Mouse (Mus musculus) G1E (cell line): ENCODE results near the gene Psmb7. TPM values are rescaled to one million over a fixed set of nuclear protein-coding genes. Genes with fewer than 3 reads are reported as not detected.
A peak's percentile ranks its signal among the peaks of the same experiment; 100 is the strongest.

Experiments used
- ATAC-seq: 2 replicates; pipeline ENCODE4 v1.8.0; 2016; ENCODE audit warnings: mild to moderate bottlenecking; ENCODE audit not compliant: insufficient number of reproducible peaks, poor library complexity, low FRiP score, severe bottlenecking; ENCODE audit errors: extremely low read depth
- DNase-seq: peaks from one replicate; pipeline ENCODE4 v3.0.0; 2012; ENCODE audit warnings: low spot score
- H3K27me3 ChIP-seq: 2 replicates; pipeline ENCODE4 v1.6.1; 2012; ENCODE audit warnings: mild to moderate bottlenecking, low read length, inconsistent platforms; ENCODE audit not compliant: insufficient read depth
- H3K36me3 ChIP-seq: replicated peaks from 2 replicates; pipeline ENCODE3; 2012; ENCODE audit warnings: mild to moderate bottlenecking, inconsistent platforms
- H3K4me1 ChIP-seq: 2 replicates; pipeline ENCODE4 v1.6.1; 2012; ENCODE audit warnings: low read depth, low read length, inconsistent platforms, mixed read lengths; ENCODE audit not compliant: insufficient read depth
- H3K4me3 ChIP-seq: 2 replicates; pipeline ENCODE4 v1.5.1; 2012; ENCODE audit warnings: low read depth, mild to moderate bottlenecking, inconsistent platforms, low read length, moderate library complexity, mixed read lengths
- H3K9me3 ChIP-seq: replicated peaks from 2 replicates; pipeline ENCODE4 v1.6.1; 2012; ENCODE audit warnings: inconsistent platforms
- CTCF ChIP-seq: IDR thresholded peaks from 2 replicates; pipeline ENCODE4 v1.5.1; 2012; ENCODE audit warnings: low read depth, low read length, inconsistent platforms, mixed read lengths
- GATA1 ChIP-seq: IDR thresholded peaks from 2 replicates; pipeline ENCODE4 v1.6.1; 2012; ENCODE audit warnings: borderline replicate concordance, low read length, inconsistent platforms, mixed read lengths
- GATA2 ChIP-seq: IDR thresholded peaks from 2 replicates; pipeline ENCODE4 v1.6.1; 2012; ENCODE audit warnings: low read depth, low read length, inconsistent platforms, borderline replicate concordance
- POLR2AphosphoS5 ChIP-seq: IDR thresholded peaks from 2 replicates; pipeline ENCODE4 v1.6.1; 2012; ENCODE audit warnings: low read depth, low read length, inconsistent platforms; ENCODE audit not compliant: insufficient replicate concordance
- TAL1 ChIP-seq: conservative IDR thresholded peaks from 2 replicates; pipeline ENCODE4 v1.6.1; 2012; ENCODE audit warnings: low read depth, low read length, inconsistent platforms, mixed read lengths
- polyA plus RNA-seq: library from polyadenylated mRNA; stranded (reverse); fragments of >175 nt; gene quantifications from 2 replicates; pipeline ENCODE4 v1.2.3, GENCODE M21; 2012
- total RNA-seq, 2 experiments: library from RNA; stranded (forward) in 1 of 2; stranded (reverse) in 1 of 2; fragments of 200-1000 nt in 1 of 2; fragments of >200 nt in 1 of 2; fragmentation: Nextera tagmentation in 1 of 2; gene quantifications; 2 replicates each; pipeline ENCODE4 v1.2.3; 2014 to 2017

The Psmb7 gene
- total RNA-seq (2014; fragmentation: Nextera tagmentation) (114 and 124 TPM in 2 replicates), total RNA-seq (2017) (261 and 281 TPM in 2 replicates), polyA plus RNA-seq (12.3 and 15.2 TPM in 2 replicates)

DNA sequence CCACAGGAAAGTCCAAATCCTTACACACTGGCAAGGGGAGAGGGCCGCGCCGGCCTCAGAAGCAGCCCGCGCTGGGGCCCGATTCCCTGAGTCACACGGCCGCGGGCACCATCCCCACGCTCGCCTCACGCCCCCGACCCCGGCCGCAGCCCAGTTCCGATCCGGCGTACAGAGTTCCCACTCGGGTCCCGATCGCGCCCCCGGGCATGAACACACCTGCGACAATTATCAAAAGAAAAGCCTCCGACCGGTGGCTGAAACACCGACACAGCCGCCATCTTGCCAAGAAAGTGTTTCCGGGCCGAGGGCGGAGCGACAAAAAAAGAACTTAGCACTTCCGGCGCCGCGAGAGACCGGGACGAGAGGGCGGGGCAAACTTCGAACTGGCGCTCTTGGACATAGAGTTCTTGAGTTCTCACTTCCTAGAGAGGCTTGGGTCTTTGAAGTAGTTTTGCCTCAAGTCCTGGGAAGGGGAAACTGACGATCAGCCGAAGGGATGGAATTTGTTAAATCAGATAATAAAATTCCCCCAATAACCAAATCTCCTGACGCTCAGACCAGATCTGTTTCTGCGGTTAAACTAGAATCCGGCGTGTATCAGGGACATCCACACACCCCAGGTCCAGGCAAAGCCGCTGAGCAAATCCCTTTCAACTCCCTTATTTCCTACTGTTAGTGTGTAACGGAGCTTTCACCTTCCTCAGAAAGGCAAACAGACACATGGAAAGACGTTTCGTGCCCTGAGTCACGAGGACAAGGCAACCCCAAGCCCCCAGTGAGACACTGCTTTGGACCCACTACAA lies at the start of gene Psmb7:
Psmb7 (minus strand) TSS at position 463 of the 803 bp plus-strand sequence.
- H3K4me1 ChIP-seq: peaks cover 20% of the 10 kb centered on the region
- DNase-seq (peak; percentile 77), ATAC-seq (peak; percentile 81)
- peaks cover 33% of the 10 kb centered on the region for H3K36me3 ChIP-seq
- H3K9me3 ChIP-seq: peaks cover 6% of the 10 kb centered on the region
- H3K4me3 ChIP-seq: peak within 1 kb of the TSS; percentile 84
- peaks cover 5% of the 10 kb centered on the region for H3K27me3 ChIP-seq
- TF ChIP-seq GATA2 (no peak), CTCF (no peak), GATA1 (no peak), TAL1 (no peak), POLR2AphosphoS5 (no peak)

DNA sequence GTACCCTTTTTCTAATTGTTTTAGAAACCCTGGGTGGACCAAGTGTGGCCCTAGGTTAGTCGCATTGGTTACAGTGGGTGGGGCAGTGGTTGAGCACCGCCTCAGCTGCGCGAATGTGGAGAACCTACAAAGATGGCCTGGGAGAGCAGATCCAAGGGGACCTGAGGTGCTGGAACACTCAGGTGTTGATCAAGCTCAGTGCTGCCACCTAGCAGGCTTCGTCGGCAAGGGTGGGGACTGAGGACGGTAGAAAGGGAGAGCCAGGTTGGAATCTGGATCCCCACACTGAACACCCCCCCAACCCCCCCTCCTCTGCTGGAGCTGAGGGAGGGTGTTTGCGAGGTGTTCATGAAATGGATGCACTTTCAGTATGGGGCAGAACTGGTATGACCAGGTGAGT lies 47.7 kb upstream of the Psmb7 start:
- H3K4me3 ChIP-seq: no peak overlapping the region
- H3K9me3 ChIP-seq: no peaks in the 10 kb centered on the region
- no peak for ATAC-seq
- H3K27me3 ChIP-seq: peaks cover 84% of the 10 kb centered on the region
- H3K36me3 ChIP-seq: no peaks in the 10 kb centered on the region
- peaks cover 5% of the 10 kb centered on the region; the same call in 1 of the 2 replicates for H3K4me1 ChIP-seq
- peak; percentile 15 for DNase-seq
- no peak for TF ChIP-seq CTCF
- TF ChIP-seq POLR2AphosphoS5: no peak
- TF ChIP-seq GATA1: no peak
- TF ChIP-seq TAL1: no peak
- no peak for TF ChIP-seq GATA2

DNA sequence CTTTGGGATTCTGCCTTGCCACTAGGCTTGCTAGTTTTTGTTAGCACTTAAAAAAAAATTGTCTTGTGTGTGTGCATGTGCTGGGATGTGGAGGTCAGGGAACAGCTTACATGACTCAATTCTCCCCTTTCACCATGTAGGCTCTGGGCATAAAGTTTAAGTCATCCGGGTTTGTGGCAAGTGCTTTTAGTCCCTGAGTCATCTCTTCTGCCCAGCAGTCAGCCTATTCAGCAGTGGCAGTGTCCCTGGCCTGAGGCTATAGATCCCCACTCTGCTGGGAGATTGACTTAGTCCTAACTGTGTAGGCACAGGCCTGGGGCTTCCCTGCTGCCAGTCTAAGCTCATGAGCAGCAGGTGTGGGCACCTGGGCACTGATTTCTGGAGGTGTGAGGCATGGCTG lies 46.0 kb upstream of the Psmb7 start:
- H3K9me3 ChIP-seq: no peaks in the 10 kb centered on the region
- no peak for TF ChIP-seq TAL1
- TF ChIP-seq GATA2: no peak
- no peak for TF ChIP-seq POLR2AphosphoS5
- peaks cover 5% of the 10 kb centered on the region; the same call in 1 of the 2 replicates for H3K4me1 ChIP-seq
- ATAC-seq (no peak), DNase-seq (no peak)
- no peak overlapping the region for H3K4me3 ChIP-seq
- H3K36me3 ChIP-seq: no peaks in the 10 kb centered on the region
- H3K27me3 ChIP-seq: peaks cover 82% of the 10 kb centered on the region

- Histone ChIP-seq H3K9me3 (no peaks in the 10 kb centered on the region), H3K4me3 (no peak overlapping the region), H3K36me3 (no peaks in the 10 kb centered on the region), H3K27me3 (peaks cover 82% of the 10 kb centered on the region), H3K4me1 (peaks cover 5% of the 10 kb centered on the region; the same call in 1 of the 2 replicates)
- ATAC-seq: no peak
- DNase-seq: no peak
- TF ChIP-seq GATA1 (no peak), CTCF (peak; percentile 15; the same call in 1 of the 2 replicates)
Observed at GRCm38 (mm10) chr2:38688791-38689520, 45.1 kb upstream of the Psmb7 start.

GRCm38 (mm10) chr2:38685746-38686145 lies 41.9 kb upstream of the Psmb7 start:
- DNase-seq: no peak
- TF ChIP-seq CTCF (no peak), GATA1 (no peak), POLR2AphosphoS5 (no peak), GATA2 (no peak), TAL1 (no peak)
- H3K4me3 ChIP-seq: no peak overlapping the region
- peaks cover 14% of the 10 kb centered on the region for H3K4me1 ChIP-seq
- no peaks in the 10 kb centered on the region for H3K36me3 ChIP-seq
- H3K27me3 ChIP-seq: peaks cover 73% of the 10 kb centered on the region
- no peaks in the 10 kb centered on the region for H3K9me3 ChIP-seq
- ATAC-seq: no peak

GRCm38 (mm10) chr2:38683083-38683482 lies 39.2 kb upstream of the Psmb7 start:
- ATAC-seq (peak; percentile 15; the same call in 1 of the 2 replicates), DNase-seq (no peak)
- peaks cover 9% of the 10 kb centered on the region for H3K4me1 ChIP-seq
- H3K9me3 ChIP-seq: no peaks in the 10 kb centered on the region
- no peaks in the 10 kb centered on the region for H3K36me3 ChIP-seq
- no peak for TF ChIP-seq TAL1
- TF ChIP-seq CTCF: no peak
- TF ChIP-seq GATA1: no peak
- peaks cover 59% of the 10 kb centered on the region for H3K27me3 ChIP-seq
- H3K4me3 ChIP-seq: no peak overlapping the region
